Mouse (Mus musculus): Measurements from ENCODE around the gene Arrdc4.

The Arrdc4 gene

DNA sequence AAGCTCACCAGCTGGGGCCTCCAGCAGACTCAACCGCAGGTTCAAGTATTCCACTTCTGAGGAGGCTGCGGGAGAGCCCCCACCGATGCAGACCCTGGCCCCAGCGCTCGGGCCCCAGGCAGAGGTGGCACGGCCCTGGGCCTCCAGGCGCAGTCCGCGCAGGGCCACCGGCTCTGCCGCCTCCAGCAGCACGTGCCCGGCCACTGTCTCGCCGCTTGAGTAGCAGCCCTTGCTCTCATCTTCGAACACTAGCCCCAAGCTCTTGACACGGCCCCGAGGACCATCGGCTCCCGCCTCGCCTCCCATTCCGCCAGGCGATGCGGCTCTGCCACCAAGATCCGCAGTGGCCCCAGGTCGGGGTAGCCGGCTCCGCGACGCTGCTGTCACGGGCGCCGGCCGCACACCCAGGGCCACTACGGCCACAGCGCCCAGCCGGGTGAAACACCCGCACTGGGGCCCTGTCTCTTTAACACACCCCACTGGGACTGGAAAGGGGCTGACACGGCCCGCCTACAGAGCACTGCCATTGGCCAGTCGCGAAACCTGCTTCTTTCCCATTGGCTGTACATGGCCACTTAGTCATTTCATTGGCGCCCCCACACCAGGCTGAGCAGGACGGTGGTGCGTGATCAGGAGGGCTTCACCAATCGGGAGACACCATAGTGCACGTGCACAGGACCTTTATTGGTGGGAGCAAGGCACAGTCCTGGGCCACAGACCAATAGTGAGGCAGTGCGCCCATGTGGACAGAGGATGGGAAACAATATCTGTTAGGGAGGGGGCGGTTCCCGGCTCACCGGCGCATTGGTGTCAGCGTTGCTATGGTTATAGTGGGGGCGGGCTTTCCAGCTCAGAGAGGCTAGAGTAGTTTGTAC, at the start of gene Arrdc4:
Gene Arrdc4 (minus strand): TSS at position 481 of the 875 bp plus-strand sequence.
- DNase-seq (ENCODE audit: low read depth, low spot score): peak; percentile 96

DNA sequence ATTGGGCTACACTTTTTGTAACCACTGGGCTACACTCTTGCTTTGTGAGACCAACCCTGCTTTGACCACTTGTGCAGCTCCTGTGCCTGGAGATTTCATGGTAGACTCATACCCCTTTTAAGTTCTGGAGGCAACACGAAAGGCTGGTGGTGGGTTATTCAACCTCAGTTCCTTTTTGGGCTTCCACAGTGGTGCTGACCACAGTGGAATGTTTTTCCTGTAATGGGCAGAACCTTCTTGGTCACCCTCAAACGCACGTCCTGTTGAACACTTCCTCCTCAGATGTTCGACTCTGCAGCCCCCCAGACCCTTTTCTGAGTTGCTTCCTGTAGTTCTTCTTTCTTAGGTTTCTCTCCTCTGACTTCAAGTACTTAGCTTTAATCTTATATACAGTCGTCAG, 46.5 kb upstream of the Arrdc4 start:
- no peak for DNase-seq (ENCODE audit: low read depth, low spot score)

DNA sequence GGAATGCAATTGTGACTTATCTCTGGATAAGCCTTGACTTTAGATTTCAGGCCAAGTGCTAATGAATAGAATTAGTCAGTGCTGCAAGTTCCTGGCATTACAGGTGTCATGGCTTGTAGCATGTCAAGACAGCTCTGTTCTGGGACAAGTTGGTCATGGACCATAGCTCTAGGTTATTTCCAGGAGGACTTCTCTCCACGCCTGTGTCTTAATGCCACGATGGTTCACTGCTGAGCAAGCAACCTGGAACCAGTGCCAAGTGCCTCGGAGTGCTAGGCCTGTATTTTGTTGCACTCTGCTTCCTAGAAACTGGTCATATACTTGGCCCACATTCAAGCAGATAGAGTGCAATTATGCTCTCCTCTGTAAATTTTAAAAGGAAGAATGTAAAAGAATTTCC, 39.7 kb upstream of the Arrdc4 start:
- no peak for DNase-seq (ENCODE audit: low read depth, low spot score)

DNA sequence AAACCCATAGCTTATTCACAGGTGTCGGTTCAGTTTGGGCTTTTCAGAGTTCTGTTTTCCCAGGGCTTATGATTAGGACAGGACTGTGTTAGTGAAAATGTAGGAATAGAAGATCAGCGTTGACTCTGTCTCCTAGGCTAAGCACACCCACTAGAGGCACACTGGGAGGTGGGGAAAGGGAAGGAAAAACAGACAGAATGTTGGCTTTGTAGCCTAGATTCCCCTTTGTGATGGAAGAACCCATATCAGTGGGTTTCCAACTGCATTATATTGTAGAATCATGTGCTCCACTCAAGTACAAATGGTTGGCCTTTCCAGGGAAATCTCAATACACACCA, 22.7 kb upstream of the Arrdc4 start:
- DNase-seq (ENCODE audit: low read depth, low spot score): no peak

DNA sequence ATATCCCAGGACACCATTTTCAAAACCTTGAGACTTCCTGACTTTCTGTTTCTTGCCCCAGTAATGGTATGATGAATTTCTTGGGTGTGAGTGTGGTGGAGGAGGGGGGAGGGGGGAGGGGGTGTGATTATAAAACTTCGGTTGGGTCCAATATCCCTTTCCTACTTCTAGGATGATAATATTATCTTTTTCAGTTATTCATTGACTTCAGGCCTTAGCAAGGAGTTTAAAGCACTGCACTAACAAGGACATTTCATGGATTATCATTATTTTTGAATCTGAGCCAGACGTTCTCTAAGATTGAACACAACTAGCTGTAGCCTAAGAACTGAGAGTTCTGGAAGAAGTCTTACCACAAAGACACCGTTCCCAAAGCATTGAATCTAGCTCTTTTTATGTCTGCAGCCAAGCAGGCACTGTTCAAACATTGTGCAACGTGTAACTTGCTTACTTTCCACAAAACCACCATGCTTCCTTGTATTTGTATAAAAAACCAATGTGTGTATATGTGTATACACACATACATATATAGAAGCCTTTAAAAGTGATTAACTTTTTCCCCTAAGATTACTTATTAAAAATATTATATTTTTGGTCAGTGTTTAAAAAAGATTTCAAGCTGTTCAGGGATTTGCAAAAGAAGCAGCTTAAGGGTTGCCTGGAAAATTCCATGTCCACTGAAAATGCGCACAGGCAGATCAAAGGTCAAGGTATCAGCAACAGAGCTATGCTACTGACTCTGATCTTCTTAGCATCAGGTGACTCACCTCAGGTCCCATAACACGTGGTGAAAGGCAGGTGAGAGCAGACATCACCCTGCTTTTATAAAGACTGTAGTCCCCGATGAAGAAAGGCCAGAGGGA, 22.1 kb upstream of the Arrdc4 start:
- no peak for DNase-seq (ENCODE audit: low read depth, low spot score)

DNA sequence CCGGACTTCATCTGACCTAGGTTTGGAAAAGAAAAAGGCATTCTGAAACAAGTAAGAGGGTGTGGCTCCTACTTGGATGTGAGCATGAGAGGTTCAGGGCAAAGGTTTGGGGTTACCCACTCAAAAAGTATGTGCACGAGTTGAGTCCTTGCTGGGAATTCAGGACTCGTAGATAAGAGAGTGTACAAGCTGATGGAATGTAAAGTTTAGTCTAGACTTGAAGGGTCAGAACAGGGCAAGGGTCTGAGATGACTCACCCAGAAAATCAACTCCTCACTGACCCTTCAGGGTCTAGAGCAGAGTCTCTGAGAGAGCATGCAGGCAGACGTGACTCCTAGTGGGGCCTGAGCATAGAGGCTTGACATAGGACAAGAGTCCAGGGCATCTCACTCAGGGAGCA, 16.9 kb upstream of the Arrdc4 start:
- no peak for DNase-seq (ENCODE audit: low read depth, low spot score)

DNA sequence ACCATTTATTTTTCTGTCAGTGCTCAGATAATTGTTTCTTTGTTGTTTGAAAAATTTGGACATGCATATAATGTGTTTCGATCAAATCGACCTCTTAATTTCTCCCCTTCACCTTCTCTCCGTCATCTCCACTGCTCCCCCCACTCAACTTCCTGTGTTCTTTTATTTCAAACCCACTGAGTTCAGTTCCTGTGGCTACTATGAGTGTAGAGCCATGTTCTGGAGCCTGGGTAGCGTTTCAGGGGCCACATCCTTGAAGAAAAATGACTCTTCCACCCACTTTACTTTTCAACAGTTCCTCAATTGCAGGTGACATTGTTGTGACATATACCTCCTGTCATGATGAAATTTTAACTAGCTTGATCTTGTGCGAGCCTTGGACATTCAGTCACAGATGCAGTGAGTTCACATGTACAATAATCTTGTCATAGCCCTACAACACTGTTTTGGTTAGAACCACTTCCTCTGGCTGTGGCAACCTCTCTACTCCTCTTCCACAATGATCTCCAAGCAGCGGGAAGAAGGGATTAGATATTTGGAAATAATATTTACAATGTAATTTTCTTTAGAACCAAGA, 10.2 kb upstream of the Arrdc4 start:
- DNase-seq (ENCODE audit: low read depth, low spot score): peak; percentile 27

DNA sequence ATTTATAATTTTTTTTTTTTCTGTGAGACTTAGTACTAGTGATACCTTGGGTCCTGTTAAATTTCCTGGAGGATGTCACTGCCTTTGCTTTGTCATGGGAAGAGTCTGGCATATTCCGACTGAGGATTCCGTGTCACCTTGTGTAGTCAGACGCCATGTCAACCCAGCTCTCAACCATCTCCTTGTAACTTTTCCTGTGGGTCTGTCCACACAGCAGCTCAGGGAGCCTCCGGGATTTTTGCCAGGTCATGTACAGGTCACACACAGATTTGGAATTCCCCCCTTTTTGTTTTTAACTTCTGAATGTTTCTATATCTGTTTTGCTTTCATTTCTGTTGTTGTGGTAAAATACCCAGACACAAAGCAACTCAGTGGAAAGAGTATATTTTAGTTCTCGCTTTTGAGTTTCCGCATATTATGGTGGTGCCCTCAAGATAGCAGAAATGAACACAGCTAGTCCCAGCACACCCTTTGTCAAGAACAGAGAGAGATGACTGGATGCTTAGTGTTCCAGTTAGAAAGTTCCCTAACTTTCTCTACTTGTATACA, 7.7 kb upstream of the Arrdc4 start:
- DNase-seq (ENCODE audit: low read depth, low spot score): peak; percentile 48

DNA sequence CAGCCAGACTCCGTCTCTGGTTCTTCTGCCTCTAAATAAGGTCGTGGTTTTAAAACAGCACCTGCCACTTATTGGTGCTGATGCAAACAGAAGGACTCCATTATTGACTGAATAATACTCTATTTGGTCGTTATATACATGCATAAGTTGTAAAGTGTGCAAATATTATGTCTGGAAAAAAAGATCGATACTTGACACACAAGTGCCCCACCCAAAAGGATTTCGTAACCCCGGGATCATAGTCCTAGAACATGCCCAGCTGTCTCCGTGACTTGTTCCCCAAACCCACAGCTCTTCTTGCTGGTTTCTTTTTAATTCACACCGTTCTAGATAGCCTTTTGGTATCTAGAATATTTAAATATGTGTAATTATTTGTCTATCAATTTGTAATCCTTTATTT, 878 bp upstream of the Arrdc4 start:
- no peak for DNase-seq (ENCODE audit: low read depth, low spot score)

DNA sequence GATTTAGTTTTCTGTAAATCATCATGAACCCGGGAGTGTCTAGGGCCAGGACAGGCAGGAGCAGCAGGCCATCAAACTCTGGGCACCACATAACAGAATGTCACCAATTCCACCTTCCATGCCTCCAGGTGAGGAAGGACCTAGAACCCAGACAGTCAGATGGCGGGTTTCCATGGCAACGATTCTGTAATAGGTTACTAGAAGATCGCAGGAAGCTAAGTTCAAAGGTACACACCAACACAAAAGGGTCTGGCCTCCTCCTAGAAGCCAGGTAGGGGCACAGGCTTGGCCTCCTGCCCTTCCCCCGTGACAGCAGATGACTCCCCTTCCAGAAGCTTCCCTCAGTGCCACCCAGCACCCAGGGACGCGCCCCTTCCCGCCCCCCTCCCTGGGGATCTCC, 680 bp downstream of the Arrdc4 start:
- peak; percentile 62 for DNase-seq (ENCODE audit: low read depth, low spot score)

DNA sequence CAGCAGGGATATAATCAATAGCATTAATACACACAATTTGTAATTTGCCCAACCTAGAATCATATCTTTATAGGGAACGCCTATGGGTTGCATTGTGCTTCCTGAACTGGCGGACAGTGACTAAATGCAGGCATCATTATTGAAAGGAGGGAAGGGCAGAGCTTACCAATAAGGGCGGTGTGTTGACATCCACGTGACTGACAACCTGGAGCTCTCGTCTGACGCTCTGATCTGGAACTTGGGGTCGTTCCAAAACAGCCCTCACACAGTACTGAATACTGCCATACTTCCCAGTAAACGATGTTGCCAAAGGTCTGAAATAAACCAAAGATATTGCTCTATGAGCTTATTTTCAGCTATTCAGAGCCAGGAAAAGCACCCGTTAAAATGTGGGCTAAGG, 4.4 kb downstream of the Arrdc4 start:
- DNase-seq (ENCODE audit: low read depth, low spot score): no peak

DNA sequence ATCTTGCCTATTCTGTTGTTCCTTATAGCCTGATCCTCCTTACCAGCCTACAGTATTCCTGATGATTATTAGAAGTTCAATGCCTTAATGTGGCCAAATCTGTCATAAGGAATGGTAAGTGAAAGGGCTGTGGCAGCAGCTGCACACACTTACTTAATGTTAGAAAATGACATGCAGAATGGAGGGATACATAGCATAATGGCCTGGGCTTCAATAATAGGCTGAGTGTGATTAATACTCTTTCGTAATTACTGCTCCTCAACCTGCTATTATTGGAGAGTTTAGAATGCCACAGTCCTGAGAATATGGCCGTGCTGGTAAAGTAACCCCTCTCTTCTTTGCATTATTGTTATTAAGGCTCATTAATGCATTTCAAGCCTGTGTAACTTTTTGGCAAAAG, 4.8 kb downstream of the Arrdc4 start:
- no peak for DNase-seq (ENCODE audit: low read depth, low spot score)

DNA sequence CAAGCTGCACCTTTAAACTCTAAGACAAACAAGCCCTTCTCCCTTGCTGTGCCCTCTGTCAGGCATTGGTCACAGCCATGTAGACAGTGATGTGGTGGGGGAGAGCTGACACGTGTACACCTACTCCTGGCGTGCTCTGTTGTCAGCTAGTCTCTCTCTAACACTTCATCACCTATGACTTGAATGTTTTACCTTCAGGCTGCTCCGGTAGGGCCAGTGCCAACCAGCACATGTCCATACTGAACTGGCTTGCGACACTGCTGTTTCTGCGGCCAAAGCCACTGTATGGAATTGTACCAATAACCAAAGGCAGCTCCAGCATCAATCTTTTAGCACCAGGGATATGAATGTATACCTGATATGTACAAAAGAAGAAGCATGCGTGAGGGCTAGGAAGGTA, 8.3 kb downstream of the Arrdc4 start:
- DNase-seq (ENCODE audit: low read depth, low spot score): no peak

DNA sequence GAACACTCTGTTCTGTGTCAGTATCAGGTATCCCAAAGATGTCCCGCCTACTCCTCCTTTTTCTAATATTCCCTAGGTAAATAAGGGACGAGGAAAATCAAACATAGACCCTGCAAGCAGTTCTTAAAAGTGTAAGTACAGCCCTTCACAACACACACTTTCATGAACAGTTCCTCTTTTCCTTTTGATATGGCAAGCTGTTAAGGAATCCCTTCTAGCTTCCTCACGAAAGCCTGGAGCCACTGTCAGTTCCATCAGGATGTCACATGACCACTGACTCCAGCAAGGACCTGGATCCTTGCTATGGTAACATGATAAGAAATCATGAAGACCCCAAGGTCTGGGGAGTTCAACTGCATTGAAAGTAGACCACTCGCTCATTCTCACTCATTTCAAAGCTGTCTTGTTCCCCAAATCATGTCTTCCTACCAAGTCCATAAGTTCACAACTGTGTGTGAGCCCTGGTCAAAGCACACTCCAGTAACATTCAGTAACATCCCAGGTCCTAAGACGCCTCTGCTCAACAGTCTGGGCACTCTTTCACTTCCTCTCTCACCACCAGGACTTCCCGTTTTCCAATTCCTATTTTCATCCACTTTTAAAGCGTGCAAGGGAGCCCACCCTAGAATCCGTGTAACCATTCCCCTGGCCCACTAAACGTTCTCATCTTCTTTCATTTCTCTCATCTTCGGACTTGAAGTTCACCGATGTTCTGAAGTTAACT, 10.2 kb downstream of the Arrdc4 start:
- no peak for DNase-seq (ENCODE audit: low read depth, low spot score)

DNA sequence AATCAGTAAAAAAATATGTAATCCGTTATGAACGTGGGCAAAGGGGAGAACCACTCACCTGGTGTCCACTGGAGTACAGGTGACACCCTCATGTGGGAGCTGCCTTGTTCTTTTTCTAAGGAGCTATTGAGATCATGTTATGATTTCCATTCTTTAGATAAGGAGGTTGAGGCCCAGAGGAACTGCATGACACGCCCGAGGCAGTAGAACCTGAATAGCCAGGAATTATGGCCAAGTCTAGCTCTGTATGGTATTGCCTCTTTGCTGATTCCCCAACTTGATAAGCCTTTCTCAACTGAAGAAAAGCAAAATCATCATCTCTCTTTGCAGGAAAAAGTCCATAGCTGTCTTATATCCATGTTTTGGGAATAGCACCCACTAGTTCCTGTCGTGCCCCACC, 22.7 kb downstream of the Arrdc4 start:
- no peak for DNase-seq (ENCODE audit: low read depth, low spot score)

DNA sequence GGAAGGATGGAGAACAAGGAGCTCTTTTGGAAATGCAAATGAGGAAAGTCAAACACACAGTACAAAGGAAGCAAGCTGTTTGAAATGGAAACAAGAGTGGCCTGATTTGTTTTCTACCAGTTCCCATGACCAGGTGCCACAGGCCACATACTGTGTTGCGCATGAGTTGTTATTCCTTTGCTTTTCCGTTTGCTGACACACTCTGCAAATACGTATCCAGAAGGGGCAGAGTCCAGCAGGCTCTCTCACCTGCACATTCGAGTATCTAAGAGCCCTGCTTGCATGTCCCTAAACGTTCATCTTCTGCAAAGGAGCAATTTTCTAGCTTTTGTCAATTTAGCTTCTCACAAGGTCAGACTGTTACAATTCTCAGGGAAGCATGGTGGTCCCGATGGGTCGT, 24.3 kb downstream of the Arrdc4 start:
- no peak for DNase-seq (ENCODE audit: low read depth, low spot score)

DNA sequence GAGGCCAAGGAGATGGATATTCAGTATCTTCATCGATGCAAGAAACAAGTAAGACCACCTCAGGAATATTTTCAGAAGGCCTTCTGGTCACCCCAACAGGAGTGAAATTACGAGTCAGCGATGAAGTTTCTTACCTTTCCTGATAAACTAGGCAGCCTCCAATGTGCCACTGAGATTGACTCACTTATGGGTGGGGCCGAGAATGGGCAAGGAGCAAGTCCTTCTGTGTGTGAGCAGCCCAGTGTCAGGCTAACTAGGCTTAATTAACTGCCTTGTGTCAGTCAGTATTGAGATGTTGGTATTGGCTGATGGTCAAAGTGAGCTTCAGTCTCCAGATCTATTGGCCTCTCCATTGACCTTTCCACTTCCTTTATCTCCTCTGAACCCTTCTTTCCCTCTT, 27.5 kb downstream of the Arrdc4 start:
- no peak for DNase-seq (ENCODE audit: low read depth, low spot score)

DNA sequence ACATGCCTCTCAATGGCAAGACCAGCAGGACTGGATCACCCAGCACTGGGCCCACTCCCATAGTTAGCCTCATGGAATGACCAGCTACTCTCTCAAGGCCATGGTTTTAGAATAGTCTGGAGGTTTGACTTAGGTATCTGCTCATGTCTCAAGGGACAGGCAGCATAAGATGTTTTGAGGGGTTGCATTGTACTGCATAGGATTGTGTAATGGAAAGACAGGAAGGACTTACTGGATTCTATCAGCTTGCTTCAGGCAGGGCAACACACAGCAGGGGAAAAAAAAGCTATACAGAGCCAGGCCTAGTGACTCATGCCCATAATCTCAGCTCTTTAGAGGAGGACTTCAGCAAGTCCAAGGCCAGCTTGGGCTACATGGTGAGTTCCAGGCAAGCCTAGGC, 31.1 kb downstream of the Arrdc4 start:
- no peak for DNase-seq (ENCODE audit: low read depth, low spot score)

DNA sequence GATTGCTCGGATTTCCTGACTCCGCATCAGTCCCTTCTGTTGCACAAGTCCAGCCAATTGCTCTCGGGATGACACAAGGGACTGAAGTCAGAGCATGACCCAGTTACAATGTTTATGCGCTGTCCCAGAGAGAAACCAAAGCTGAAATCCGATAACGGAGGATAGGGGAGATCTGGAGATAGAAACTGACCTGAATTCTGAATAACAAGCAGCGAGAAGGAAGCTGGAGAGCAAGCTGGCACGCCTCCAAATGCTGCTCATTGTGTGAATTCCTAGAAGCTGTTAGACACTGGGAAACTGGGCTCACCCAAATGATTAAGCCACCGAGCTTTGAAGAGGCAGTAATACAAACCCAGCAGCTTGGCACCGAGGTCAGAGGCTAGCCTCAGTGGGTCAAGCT, 31.5 kb downstream of the Arrdc4 start:
- DNase-seq (ENCODE audit: low read depth, low spot score): no peak

DNA sequence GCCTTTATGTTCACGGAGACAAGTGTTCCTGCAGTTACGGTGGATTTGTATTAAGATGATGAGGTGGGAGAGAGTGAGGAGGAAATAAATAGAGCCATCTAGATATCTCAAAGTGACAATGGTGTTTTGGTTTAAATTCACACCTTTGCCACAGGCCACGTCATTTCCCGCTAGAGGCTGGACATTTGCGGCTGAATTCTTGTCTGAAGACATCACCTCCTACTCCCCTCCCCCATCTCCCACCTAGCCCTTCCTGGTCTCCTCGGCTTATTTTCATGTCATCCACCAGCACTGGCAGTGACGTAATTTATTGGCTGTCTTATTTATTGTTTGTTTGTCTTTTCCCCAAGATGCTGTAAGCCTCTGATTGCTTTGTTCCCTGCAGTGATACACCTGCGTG, 32.1 kb downstream of the Arrdc4 start:
- DNase-seq (ENCODE audit: low read depth, low spot score): no peak

DNA sequence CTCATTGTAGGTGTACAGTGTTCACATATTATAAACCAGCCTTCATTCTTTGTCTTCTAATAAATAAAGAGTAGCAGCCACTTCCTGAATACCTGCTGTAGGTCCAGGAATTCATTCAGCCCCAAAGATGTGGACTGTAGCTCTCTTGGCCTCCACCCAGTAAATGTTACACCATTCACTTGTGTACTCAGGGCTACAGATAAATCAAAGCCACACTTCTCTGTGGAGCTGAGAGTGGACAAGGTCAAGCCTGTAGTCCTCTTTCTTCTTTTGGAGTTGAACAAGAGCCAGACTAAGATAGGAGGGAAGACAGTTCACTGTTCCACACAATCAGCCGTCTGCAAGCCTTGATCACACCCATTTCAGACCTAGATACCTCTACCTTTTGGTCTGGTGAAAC, 36.1 kb downstream of the Arrdc4 start:
- no peak for DNase-seq (ENCODE audit: low read depth, low spot score)

DNA sequence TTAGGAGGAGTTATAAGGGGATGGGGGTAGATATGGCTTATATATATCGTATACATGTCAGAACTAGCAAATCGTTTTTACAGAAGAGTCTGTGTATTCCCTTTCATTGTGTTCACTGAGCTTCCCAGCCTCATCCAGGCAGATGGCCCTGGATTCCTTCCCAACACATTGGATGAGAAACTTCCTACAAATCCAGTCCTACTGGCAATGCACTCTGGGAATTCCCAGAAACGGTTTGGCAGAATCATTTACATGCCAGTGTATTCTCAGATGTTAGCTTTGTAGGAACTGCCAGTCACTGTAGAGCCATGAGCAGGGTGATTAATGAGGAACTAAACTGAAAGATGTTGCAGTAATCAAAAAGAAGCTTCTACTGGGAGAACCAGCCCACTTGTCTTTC, 36.6 kb downstream of the Arrdc4 start:
- DNase-seq (ENCODE audit: low read depth, low spot score): no peak

Measured in CD4-positive, CD25-positive, alpha-beta regulatory T cell, adult 2 months (primary cell).